Mouse (Mus musculus) bone marrow macrophage, adult 2 months (primary cell): ENCODE measurements around the gene St6galnac1. TPM values are rescaled to one million over a fixed set of nuclear protein-coding genes. Genes with fewer than 3 reads are reported as not detected.

Experiments
- H3K27ac ChIP-seq: 2 replicates; pipeline ENCODE4 v1.5.1; 2012; ENCODE audit warnings: low read depth, low read length; ENCODE audit not compliant: insufficient read depth
- H3K4me1 ChIP-seq: 2 replicates; pipeline ENCODE4 v1.6.1; 2012; ENCODE audit warnings: low read length; ENCODE audit not compliant: control insufficient read depth, insufficient read depth
- H3K4me3 ChIP-seq: 2 replicates; pipeline ENCODE4 v1.5.1; 2012; ENCODE audit warnings: mild to moderate bottlenecking, low read length, moderate library complexity; ENCODE audit not compliant: insufficient read depth
- CTCF ChIP-seq: IDR thresholded peaks from 2 replicates; pipeline ENCODE4 v1.5.1; 2012; ENCODE audit warnings: low read depth, mild to moderate bottlenecking, low read length, moderate library complexity
- POLR2A ChIP-seq: IDR thresholded peaks from 2 replicates; pipeline ENCODE4 v1.6.1; 2012; ENCODE audit warnings: mild to moderate bottlenecking, low read depth, low read length, borderline replicate concordance
- polyA plus RNA-seq: library from polyadenylated mRNA; stranded (reverse); fragments of >200 nt; gene quantifications from 2 replicates; pipeline ENCODE4 v1.2.4, GENCODE M21; 2012; ENCODE audit not compliant: missing spikeins, insufficient read depth, insufficient read length

St6galnac1 gene
- polyA plus RNA-seq, 1 experiment: not detected

DNA sequence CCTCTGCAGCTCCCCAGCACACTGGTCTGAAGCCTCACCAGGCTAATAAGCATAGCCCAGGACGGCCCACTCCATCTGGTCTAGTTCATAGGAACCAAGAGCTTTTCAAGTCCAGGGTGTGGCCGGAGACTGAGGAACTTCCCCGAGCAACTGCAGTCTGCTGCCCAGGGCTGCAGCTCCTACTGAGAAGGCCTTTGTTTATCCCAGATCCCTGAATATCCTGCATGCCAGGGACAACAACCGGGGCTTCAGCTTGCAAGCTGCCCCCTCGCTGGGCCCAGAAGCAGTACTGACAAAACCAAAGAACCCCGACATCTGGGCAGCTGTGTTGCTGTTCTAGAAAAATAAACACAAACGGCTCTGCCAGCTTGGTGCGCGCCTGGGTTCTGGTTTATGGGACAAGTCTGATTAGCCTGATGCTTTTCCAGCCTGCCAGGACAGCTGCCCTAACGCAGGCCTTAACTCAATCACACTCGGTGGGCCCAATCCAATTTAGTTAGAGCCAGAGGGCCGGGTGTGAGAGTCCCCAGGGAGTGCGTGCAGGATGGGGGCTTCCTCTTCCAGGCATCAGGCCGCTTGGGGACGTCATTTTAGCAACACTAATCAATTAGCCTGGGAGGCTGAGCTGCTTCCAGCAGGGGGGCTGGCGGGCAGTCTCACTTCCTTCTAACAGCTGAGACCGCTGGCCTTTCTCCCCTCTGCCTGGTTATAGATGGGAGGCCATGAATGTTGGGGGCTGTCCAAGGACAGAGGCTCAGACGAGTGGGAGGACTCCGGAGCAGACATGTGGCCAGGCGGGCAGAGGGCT, 39.0 kb upstream of the St6galnac1 start:
- Histone ChIP-seq H3K4me1 (peaks cover 13% of the 10 kb centered on the region), H3K4me3 (no peak overlapping the region), H3K27ac (no peak overlapping the region)
- TF ChIP-seq POLR2A: no peak
- TF ChIP-seq CTCF: no peak

GRCm38 (mm10) chr11:116813610-116814009, 38.3 kb upstream of the St6galnac1 start:
- Histone ChIP-seq H3K4me1 (peaks cover 13% of the 10 kb centered on the region), H3K27ac (no peak overlapping the region)

GRCm38 (mm10) chr11:116812793-116813529, 37.7 kb upstream of the St6galnac1 start:
- Histone ChIP-seq H3K4me3 (no peak overlapping the region), H3K4me1 (peaks cover 13% of the 10 kb centered on the region), H3K27ac (no peak overlapping the region)
- TF ChIP-seq CTCF: no peak
- TF ChIP-seq POLR2A: no peak

More at GRCm38 (mm10) chr11:116813610-116814009, 38.3 kb upstream of the St6galnac1 start:
- H3K4me3 ChIP-seq: no peak overlapping the region
- TF ChIP-seq POLR2A (no peak), CTCF (no peak)

- no peak for TF ChIP-seq CTCF
- TF ChIP-seq POLR2A: no peak
- peaks cover 20% of the 10 kb centered on the region for H3K4me1 ChIP-seq
- peak overlapping the region; percentile 39 for H3K4me3 ChIP-seq
- H3K27ac ChIP-seq: peak overlapping the region; percentile 67
These were observed 35.9 kb upstream of the St6galnac1 start for GRCm38 (mm10) chr11:116810983-116811901.

GRCm38 (mm10) chr11:116810528-116810927, 35.2 kb upstream of the St6galnac1 start:
- TF ChIP-seq CTCF: no peak
- no peak for TF ChIP-seq POLR2A
- peaks cover 20% of the 10 kb centered on the region for H3K4me1 ChIP-seq

GRCm38 (mm10) chr11:116809520-116809919, 34.2 kb upstream of the St6galnac1 start:
- H3K27ac ChIP-seq: no peak overlapping the region
- TF ChIP-seq POLR2A (no peak), CTCF (no peak)
- no peak overlapping the region for H3K4me3 ChIP-seq
- H3K4me1 ChIP-seq: peaks cover 20% of the 10 kb centered on the region

More at GRCm38 (mm10) chr11:116810528-116810927, 35.2 kb upstream of the St6galnac1 start:
- Histone ChIP-seq H3K27ac (no peak overlapping the region), H3K4me3 (peak overlapping the region; percentile 39; the same call in 1 of the 2 replicates)

- no peak for TF ChIP-seq POLR2A
- TF ChIP-seq CTCF: no peak
- Histone ChIP-seq H3K4me1 (peaks cover 15% of the 10 kb centered on the region), H3K4me3 (no peak overlapping the region), H3K27ac (no peak overlapping the region)
These were observed 33.6 kb upstream of the St6galnac1 start for GRCm38 (mm10) chr11:116808811-116809395.

DNA sequence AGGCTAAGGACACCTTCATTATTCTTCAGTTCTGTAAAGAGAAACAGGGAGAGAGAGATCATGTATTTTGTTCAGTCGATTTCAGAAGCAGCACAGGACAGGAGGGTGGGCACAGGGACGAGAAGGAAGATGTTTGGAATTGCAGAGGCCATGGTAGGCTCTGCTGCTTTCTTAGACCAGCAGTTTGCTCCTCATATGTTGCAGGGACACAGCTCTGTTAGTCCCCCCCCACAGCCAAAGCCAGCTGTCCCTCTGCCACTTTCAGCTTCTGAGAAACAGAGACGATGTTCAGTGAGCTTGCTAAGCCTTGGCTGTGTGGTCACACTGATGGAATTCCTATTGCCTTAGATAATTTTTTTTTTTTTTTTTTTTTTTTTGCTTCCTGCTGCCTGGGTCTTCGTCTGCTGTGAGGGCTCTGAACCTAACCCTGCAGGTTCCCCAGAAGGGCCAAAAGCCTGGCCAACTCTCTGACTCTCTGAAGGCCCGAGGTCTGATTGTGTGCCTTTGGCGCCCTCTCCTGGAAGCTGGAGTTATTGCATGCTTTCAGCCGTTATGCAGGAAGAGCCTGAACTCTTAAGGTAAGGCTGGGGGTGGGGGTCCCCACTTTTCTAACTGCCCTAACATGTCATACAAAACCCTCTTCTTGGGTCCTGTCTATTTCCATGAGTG, 32.8 kb upstream of the St6galnac1 start:
- TF ChIP-seq CTCF (peak; percentile 87), POLR2A (no peak)
- Histone ChIP-seq H3K27ac (no peak overlapping the region), H3K4me3 (no peak overlapping the region)

More for the DNA sequence above, 32.8 kb upstream of the St6galnac1 start:
- peaks cover 12% of the 10 kb centered on the region for H3K4me1 ChIP-seq
